Mouse (Mus musculus) CH12.LX (cell line): Measurements from ENCODE around the gene Cgrrf1. TPM values are rescaled to one million over a fixed set of nuclear protein-coding genes. Genes with fewer than 3 reads are reported as not detected.

Source experiments
- DNase-seq: peaks from one replicate; pipeline ENCODE4 v3.0.0-alpha.2; 2013; ENCODE audit errors: extremely low read depth
- H3K27ac ChIP-seq: 2 replicates; pipeline ENCODE4 v1.5.1; 2012; ENCODE audit warnings: low read depth, mild to moderate bottlenecking, control low read depth, moderate library complexity; ENCODE audit not compliant: insufficient read depth
- H3K27me3 ChIP-seq: replicated peaks from 2 replicates; pipeline ENCODE3; 2012; ENCODE audit warnings: inconsistent platforms
- H3K36me3 ChIP-seq, 2 experiments: replicated peaks in 1 of 2; 2 replicates each; pipeline versions ENCODE3 to v1.6.1; 2012; ENCODE audit warnings: inconsistent platforms in 1 of 2, low read length in 1 of 2, mild to moderate bottlenecking in 1 of 2, mixed read lengths in 1 of 2, moderate library complexity in 1 of 2; ENCODE audit not compliant: control insufficient read depth in 1 of 2, insufficient read depth in 1 of 2
- H3K4me1 ChIP-seq, 2 experiments: 2 replicates each; pipeline ENCODE4 v1.6.1; 2012; ENCODE audit warnings: inconsistent platforms in 1 of 2, moderate library complexity in 1 of 2; ENCODE audit not compliant: insufficient read depth in 2 of 2, control insufficient read depth in 1 of 2
- H3K4me2 ChIP-seq: 2 replicates; pipeline ENCODE4 v1.6.1; 2012; ENCODE audit warnings: low read depth, mild to moderate bottlenecking, control low read depth; ENCODE audit not compliant: poor library complexity, insufficient read depth, severe bottlenecking
- H3K4me3 ChIP-seq, 3 experiments: fragments of 150-350 bp in 1 of 3; sonication (generic) in 1 of 3; replicated peaks in 1 of 3; 2 replicates each; pipeline versions ENCODE3 to v1.5.1; 2011 to 2012; ENCODE audit warnings: low read depth in 2 of 3, low read length in 2 of 3, mild to moderate bottlenecking in 2 of 3, moderate library complexity in 2 of 3, control low read depth in 1 of 3, improper control_type of control experiment in 1 of 3, inconsistent platforms in 1 of 3, mixed read lengths in 1 of 3; ENCODE audit not compliant: poor library complexity in 1 of 3
- H3K79me2 ChIP-seq: replicated peaks from 2 replicates; pipeline ENCODE4 v1.6.1; 2012; ENCODE audit warnings: mild to moderate bottlenecking, moderate library complexity; ENCODE audit not compliant: control insufficient read depth, poor library complexity, insufficient read depth, severe bottlenecking; ENCODE audit errors: extremely low read depth
- H3K9ac ChIP-seq: 2 replicates; pipeline ENCODE4 v1.6.1; 2012; ENCODE audit warnings: low read depth, mild to moderate bottlenecking, control low read depth, moderate library complexity; ENCODE audit not compliant: insufficient read depth
- H3K9me3 ChIP-seq: replicated peaks from 2 replicates; pipeline ENCODE3; 2012; ENCODE audit warnings: low read length, inconsistent platforms, mixed read lengths
- BHLHE40 ChIP-seq: IDR thresholded peaks from 2 replicates; pipeline ENCODE4 v1.6.1; 2011; ENCODE audit warnings: mild to moderate bottlenecking, low read depth, low read length, improper control_type of control experiment
- CTCF ChIP-seq, 2 experiments: IDR thresholded peaks in 1 of 2; conservative IDR thresholded peaks in 1 of 2; 2 replicates each; pipeline ENCODE4 v1.5.1; 2011 to 2012; ENCODE audit warnings: low read depth in 2 of 2, low read length in 2 of 2, improper control_type of control experiment in 1 of 2, inconsistent platforms in 1 of 2, mild to moderate bottlenecking in 1 of 2, moderate library complexity in 1 of 2
- ELF1 ChIP-seq: IDR thresholded peaks from 2 replicates; pipeline ENCODE4 v1.6.1; 2014; ENCODE audit warnings: low read depth, mild to moderate bottlenecking, inconsistent platforms, low read length, improper control_type of control experiment
- ETS1 ChIP-seq: conservative IDR thresholded peaks from 2 replicates; pipeline ENCODE4 v1.6.1; 2012; ENCODE audit warnings: low read depth, mild to moderate bottlenecking, inconsistent platforms, low read length, improper control_type of control experiment, moderate library complexity
- GABPA ChIP-seq: IDR thresholded peaks from 2 replicates; pipeline ENCODE4 v1.6.1; 2012; ENCODE audit warnings: low read depth, low read length, improper control_type of control experiment, inconsistent platforms; ENCODE audit not compliant: insufficient replicate concordance
- HCFC1 ChIP-seq: IDR thresholded peaks from 2 replicates; pipeline ENCODE4 v1.6.1; 2012; ENCODE audit warnings: low read depth, mild to moderate bottlenecking, inconsistent platforms, low read length, improper control_type of control experiment
- IRF4 ChIP-seq: IDR thresholded peaks from 2 replicates; pipeline ENCODE4 v1.6.1; 2014; ENCODE audit warnings: low read depth, mild to moderate bottlenecking, inconsistent platforms, low read length, improper control_type of control experiment
- JUN ChIP-seq: IDR thresholded peaks from 2 replicates; pipeline ENCODE4 v1.6.1; 2011; ENCODE audit warnings: low read depth, mild to moderate bottlenecking, low read length, improper control_type of control experiment, moderate library complexity; ENCODE audit not compliant: insufficient read depth
- JUND ChIP-seq: conservative IDR thresholded peaks from 2 replicates; pipeline ENCODE4 v1.6.1; 2011; ENCODE audit warnings: low read depth, low read length, improper control_type of control experiment
- KAT2A ChIP-seq: IDR thresholded peaks from 2 replicates; pipeline ENCODE4 v1.6.1; 2012; ENCODE audit warnings: low read length, improper control_type of control experiment, inconsistent platforms; ENCODE audit not compliant: insufficient replicate concordance
- MAFK ChIP-seq: IDR thresholded peaks from 2 replicates; pipeline ENCODE4 v1.6.1; 2011; ENCODE audit warnings: low read length, improper control_type of control experiment; ENCODE audit not compliant: insufficient replicate concordance
- MAX ChIP-seq: IDR thresholded peaks from 2 replicates; pipeline ENCODE4 v1.6.1; 2011; ENCODE audit warnings: low read length, improper control_type of control experiment
- MAZ ChIP-seq: IDR thresholded peaks from 2 replicates; pipeline ENCODE4 v1.6.1; 2012; ENCODE audit warnings: low read depth, mild to moderate bottlenecking, inconsistent platforms, low read length, improper control_type of control experiment, moderate library complexity
- MXI1 ChIP-seq: IDR thresholded peaks from 2 replicates; pipeline ENCODE4 v1.6.1; 2011; ENCODE audit warnings: mild to moderate bottlenecking, low read depth, low read length, improper control_type of control experiment
- MYC ChIP-seq: IDR thresholded peaks from 2 replicates; pipeline ENCODE4 v1.6.1; 2011; ENCODE audit warnings: low read depth, mild to moderate bottlenecking, improper control_type of control experiment, low read length
- NELFE ChIP-seq: IDR thresholded peaks from 2 replicates; pipeline ENCODE4 v1.6.1; 2011; ENCODE audit warnings: low read depth, low read length, improper control_type of control experiment
- NRF1 ChIP-seq: IDR thresholded peaks from 2 replicates; pipeline ENCODE4 v1.6.1; 2014; ENCODE audit warnings: low read depth, mild to moderate bottlenecking, inconsistent platforms, low read length, improper control_type of control experiment, moderate library complexity
- PAX5 ChIP-seq: IDR thresholded peaks from 2 replicates; pipeline ENCODE4 v1.6.1; 2012; ENCODE audit warnings: low read length, inconsistent platforms, mixed read lengths
- POLR2A ChIP-seq: IDR thresholded peaks from 2 replicates; pipeline ENCODE4 v1.6.1; 2011; ENCODE audit warnings: low read depth, mild to moderate bottlenecking, improper control_type of control experiment, low read length
- RAD21 ChIP-seq: IDR thresholded peaks from 2 replicates; pipeline ENCODE4 v1.6.1; 2011; ENCODE audit warnings: low read depth, mild to moderate bottlenecking, low read length, improper control_type of control experiment, moderate library complexity
- RCOR1 ChIP-seq: conservative IDR thresholded peaks from 2 replicates; pipeline ENCODE4 v1.6.1; 2012; ENCODE audit warnings: low read depth, mild to moderate bottlenecking, inconsistent platforms, low read length, improper control_type of control experiment
- SMC3 ChIP-seq: IDR thresholded peaks from 2 replicates; pipeline ENCODE4 v1.6.1; 2011; ENCODE audit warnings: low read depth, low read length, improper control_type of control experiment
- TBP ChIP-seq: conservative IDR thresholded peaks from 2 replicates; pipeline ENCODE4 v1.6.1; 2011; ENCODE audit warnings: low read depth, low read length, improper control_type of control experiment
- UBTF ChIP-seq: IDR thresholded peaks from 2 replicates; pipeline ENCODE4 v1.6.1; 2012; ENCODE audit warnings: low read depth, mild to moderate bottlenecking, inconsistent platforms, low read length, improper control_type of control experiment, moderate library complexity
- ZC3H11A ChIP-seq: IDR thresholded peaks from 2 replicates; pipeline ENCODE4 v1.6.1; 2012; ENCODE audit warnings: low read depth, mild to moderate bottlenecking, inconsistent platforms, low read length, improper control_type of control experiment
- ZKSCAN1 ChIP-seq: IDR thresholded peaks from 2 replicates; pipeline ENCODE4 v1.6.1; 2012; ENCODE audit warnings: low read depth, inconsistent platforms, low read length, improper control_type of control experiment, borderline replicate concordance
- ZMIZ1 ChIP-seq: IDR thresholded peaks from 2 replicates; pipeline ENCODE4 v1.6.1; 2012; ENCODE audit warnings: low read depth, mild to moderate bottlenecking, inconsistent platforms, low read length, improper control_type of control experiment
- ZNF384 ChIP-seq: IDR thresholded peaks from 2 replicates; pipeline ENCODE4 v1.6.1; 2012; ENCODE audit warnings: low read depth, low read length, improper control_type of control experiment, inconsistent platforms
- dilution Hi-C: fragments of 300-500 bp; cut with MboI; formaldehyde crosslinking; loops from 2 replicates; pipeline ENCODE4 v1.14.3; 2020; ENCODE audit warnings: low sequenced_read_pairs; ENCODE audit not compliant: extremely low pct_unique_long_range_greater_than_20kb, extremely low pct_ligation_motif_present
- in situ Hi-C: fragments of 300-500 bp; cut with MboI; formaldehyde crosslinking; loops from 3 replicates; pipeline ENCODE4 v1.14.3; 2019; ENCODE audit warnings: low sequenced_read_pairs, low pct_ligation_motif_present, low pct_unique_long_range_greater_than_20kb, mixed read lengths
- polyA plus RNA-seq: library from polyadenylated mRNA; unstranded; fragments of >175 nt; gene quantifications from 2 replicates; pipeline ENCODE4 v1.2.1, GENCODE M21; 2012; ENCODE audit warnings: low read depth; ENCODE audit not compliant: insufficient read length
- total RNA-seq, 2 experiments: library from RNA; depleted of rRNA; stranded (reverse); fragments of 300-350 nt in 1 of 2; fragments of >200 nt in 1 of 2; gene quantifications; 2 replicates each; pipeline ENCODE4 v1.2.3; 2012 to 2014

Cgrrf1 gene
- total and polyA plus RNA-seq, 3 experiments = 9.6 to 17.1 (median 13.1) TPM

- peaks cover 4 to 16% of the 10 kb centered on the region in 2 experiments for H3K36me3 ChIP-seq
- no peak overlapping the region for H3K9ac ChIP-seq
- no peak overlapping the region for H3K4me2 ChIP-seq
- H3K9me3 ChIP-seq = no peaks in the 10 kb centered on the region
- DNase-seq = no peak
- no peak overlapping the region for H3K27ac ChIP-seq
- in situ Hi-C loops = no loop called here
- no peak overlapping the region for H3K4me3 ChIP-seq
- H3K27me3 ChIP-seq = no peaks in the 10 kb centered on the region
- H3K4me1 ChIP-seq = peaks cover 6 to 11% of the 10 kb centered on the region in 2 experiments
- H3K79me2 ChIP-seq = peaks cover 5% of the 10 kb centered on the region
- dilution Hi-C loops = no loop called here
- TF ChIP-seq JUND = no peak
- no peak for TF ChIP-seq MYC
- TF ChIP-seq RCOR1 = no peak
- no peak for TF ChIP-seq PAX5
- TF ChIP-seq NELFE = no peak
- no peak for TF ChIP-seq TBP
- no peak for TF ChIP-seq HCFC1
- no peak for TF ChIP-seq UBTF
- TF ChIP-seq ELF1 = no peak
Measured at GRCm38 (mm10) chr14:46827430-46827829, 4.5 kb upstream of the Cgrrf1 start.

- H3K9ac ChIP-seq = peak overlapping the region; percentile 98
- peak overlapping the region; percentile 97 for H3K4me2 ChIP-seq
- peaks cover 8 to 19% of the 10 kb centered on the region in 2 experiments for H3K4me1 ChIP-seq
- TF ChIP-seq RCOR1 = no peak
- peak; percentile 67 for TF ChIP-seq ELF1
- no peak for TF ChIP-seq ETS1
- TF ChIP-seq JUN = no peak
- TF ChIP-seq KAT2A = no peak
- no peak for TF ChIP-seq MAX
- TF ChIP-seq BHLHE40 = no peak
- TF ChIP-seq ZNF384 = no peak
- TF ChIP-seq ZC3H11A = no peak
- TF ChIP-seq MYC = peak; percentile 52
- no peak for TF ChIP-seq MAFK
- no peak for TF ChIP-seq ZMIZ1
- no peak for TF ChIP-seq JUND
- TF ChIP-seq NRF1 = no peak
- no peak for TF ChIP-seq GABPA
- TF ChIP-seq NELFE = no peak
- no peak for TF ChIP-seq MAZ
- TF ChIP-seq ZKSCAN1 = no peak
- TF ChIP-seq TBP = 0 out of 2 replicates have a peak, but pooled peaks have one; percentile 45
- TF ChIP-seq IRF4 = no peak
- TF ChIP-seq SMC3 = no peak
- no peak for TF ChIP-seq CTCF (conservative IDR thresholded peaks at IDR 0.05 in 1 of 2, IDR thresholded peaks at IDR 0.05 in 1 of 2; ENCODE audit: low read depth in 2 of 2, low read length in 2 of 2)
- TF ChIP-seq HCFC1 = peak; percentile 23; the same call in 1 of the 2 replicates
- no peak for TF ChIP-seq MXI1
- no peak for TF ChIP-seq RAD21
- TF ChIP-seq POLR2A = no peak
- no peaks in the 10 kb centered on the region for H3K9me3 ChIP-seq
- H3K27me3 ChIP-seq = peaks cover 2% of the 10 kb centered on the region
- no peak overlapping the region for H3K27ac ChIP-seq
- dilution Hi-C loops = no loop called here
- in situ Hi-C loops = no loop called here
- peaks cover 5% of the 10 kb centered on the region for H3K79me2 ChIP-seq
- DNase-seq = no peak
- H3K4me3 ChIP-seq = peak overlapping the region; percentile 82 to 87 (median 85)
- H3K36me3 ChIP-seq = peaks cover 4 to 16% of the 10 kb centered on the region in 2 experiments
Measured at GRCm38 (mm10) chr14:46831295-46831694, 630 bp upstream of the Cgrrf1 start.
